Mouse (Mus musculus) thymus, postnatal 10 days (tissue): ENCODE measurements at regions not wholly inside any gene's neighbourhood (a gene's known extent, or its start where the extent isn't known, plus 50 kb on each side); places are given as distances from the start of the nearest gene placed in this dataset.

Experiments
- DNase-seq, 2 experiments: peaks; one replicate each; pipeline ENCODE4 v3.0.0; 2021; ENCODE audit warnings: low spot score in 2 of 2

DNA sequence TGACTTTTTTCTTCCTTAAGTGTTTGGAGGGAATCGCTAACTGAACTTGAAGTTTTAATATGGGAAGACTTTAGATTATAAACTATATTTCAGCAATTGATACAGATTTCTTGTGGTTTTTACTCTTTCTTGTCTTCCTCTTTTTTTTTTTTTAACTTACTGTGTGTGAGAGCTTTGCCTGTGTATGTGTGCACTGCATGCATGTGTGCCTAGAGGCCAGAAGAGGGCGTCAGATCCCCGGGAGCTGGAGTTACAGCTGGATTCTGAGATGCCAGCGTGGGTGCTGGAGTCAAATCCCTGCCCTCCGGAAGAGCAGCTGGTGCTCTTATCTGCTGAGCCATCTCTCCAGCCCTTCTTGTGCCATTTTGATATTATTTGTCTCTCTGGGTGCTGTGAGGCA is 129.6 kb downstream of the Trim33 start:
- DNase-seq: no peak

DNA sequence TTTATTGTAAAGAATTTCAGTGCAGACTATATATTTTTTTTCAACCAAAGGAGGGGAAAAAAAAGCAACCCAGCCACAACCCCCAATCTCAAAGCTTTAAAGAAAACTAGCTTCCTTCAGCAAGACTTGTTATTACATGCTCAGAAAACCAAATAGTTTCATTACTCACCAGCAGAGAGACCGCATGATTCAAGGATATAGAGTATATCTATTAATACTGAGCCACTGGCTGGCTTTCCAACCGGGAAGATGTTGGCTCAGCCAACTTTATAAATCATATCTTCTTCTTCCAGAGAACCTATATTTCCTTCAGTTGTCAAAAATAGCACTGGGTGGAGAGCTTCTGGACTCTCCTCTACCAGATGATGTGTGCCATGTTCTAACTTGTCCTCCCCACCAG is 133.2 kb downstream of the Trim33 start:
- DNase-seq: no peak

DNA sequence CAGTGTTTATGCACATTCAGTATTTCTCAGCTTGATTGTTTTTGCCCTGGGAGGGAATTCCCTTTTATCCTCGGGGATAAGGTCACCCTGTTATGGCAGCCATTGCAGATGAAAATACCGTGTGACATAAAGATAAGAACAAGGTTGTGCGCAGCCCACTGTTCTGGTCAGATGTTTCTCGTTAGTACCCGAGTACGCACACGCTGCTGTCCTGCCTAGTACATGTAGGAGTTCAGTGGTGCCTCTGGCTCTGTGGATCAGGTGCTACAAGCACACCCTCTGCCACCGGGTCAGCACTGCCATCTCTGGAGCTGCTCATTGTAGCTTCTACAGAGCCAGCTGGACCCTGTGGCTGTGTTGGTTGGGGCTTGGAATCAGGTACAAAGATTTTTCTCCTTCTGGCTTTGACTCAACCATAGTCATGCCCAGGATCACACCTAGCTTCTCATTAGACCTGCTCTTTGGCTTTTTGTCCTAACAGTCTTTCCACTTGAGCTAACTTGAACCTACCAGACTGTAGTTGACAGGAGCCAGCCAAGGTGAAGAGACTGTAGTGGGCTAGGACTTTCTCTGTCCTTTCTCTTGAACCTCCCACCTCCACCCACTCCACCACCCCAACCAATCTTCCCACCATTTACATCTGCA is 136.1 kb downstream of the Trim33 start:
- no peak for DNase-seq

- DNase-seq: no peak
Measured at GRCm38 (mm10) chr3:103416296-103416695, 137.2 kb downstream of the Trim33 start.

DNA sequence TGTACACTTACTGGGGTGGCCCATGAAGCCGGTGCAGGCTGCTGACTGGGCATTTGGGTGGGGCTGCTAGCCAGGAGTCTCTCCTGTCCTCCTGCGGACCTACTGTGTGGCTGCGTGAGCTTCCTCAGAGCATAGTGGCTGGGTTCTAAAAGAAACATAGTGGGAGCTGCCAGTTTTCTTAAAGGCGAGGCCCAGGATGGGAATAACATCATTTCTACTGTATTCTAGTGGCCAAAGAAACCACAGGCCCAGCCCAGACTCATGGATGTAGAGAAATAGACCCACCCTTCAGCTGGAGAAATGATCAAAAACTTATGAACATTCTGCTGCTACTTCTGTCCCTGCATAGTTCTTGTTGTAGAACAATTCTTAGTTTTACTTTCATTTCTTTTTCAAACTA is 138.7 kb downstream of the Trim33 start:
- DNase-seq: no peak

- no peak for DNase-seq
Measured at GRCm38 (mm10) chr3:103419761-103420620, 140.9 kb downstream of the Trim33 start.

GRCm38 (mm10) chr3:103420621-103421274 is 141.7 kb downstream of the Trim33 start:
- DNase-seq: no peak

DNA sequence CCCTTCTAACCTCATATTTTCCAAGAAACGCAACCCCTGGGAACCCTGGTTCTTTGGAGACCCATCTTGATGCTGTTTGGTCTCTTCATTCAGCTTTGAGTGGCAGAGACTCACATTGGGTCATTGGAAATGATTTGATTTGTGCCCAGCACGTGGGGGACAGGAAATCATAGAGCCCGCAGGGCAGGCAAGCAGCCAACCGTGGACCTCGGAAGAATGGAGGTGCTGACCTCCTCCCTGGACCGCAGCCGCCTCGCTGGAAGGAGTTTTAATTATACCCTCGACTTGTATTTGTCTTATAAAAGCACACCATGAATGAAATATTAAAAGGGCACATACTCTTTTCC is 142.2 kb downstream of the Trim33 start:
- no peak for DNase-seq

DNA sequence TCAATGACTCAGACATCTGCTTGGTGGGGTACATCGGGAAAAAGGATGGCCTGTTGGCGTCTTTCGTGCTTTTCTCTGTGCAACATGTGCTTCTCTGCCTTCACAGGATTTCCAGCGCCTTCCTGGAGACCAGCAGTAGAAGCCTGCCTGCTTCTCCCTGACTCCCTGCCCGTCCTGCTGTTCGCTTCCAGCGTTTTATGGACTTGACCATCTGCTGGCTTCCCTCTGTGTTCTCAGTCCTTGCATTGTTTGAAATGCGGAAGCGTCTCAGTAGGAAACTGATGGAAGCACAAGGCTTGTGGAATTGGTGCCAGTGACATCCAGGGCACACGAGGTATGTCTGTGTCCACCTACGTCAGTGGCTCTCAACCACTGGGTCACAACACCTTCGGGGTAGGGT is 143.7 kb downstream of the Trim33 start:
- DNase-seq: no peak

- no peak for DNase-seq
Measured at GRCm38 (mm10) chr3:103423290-103423689, 144.2 kb downstream of the Trim33 start.

DNA sequence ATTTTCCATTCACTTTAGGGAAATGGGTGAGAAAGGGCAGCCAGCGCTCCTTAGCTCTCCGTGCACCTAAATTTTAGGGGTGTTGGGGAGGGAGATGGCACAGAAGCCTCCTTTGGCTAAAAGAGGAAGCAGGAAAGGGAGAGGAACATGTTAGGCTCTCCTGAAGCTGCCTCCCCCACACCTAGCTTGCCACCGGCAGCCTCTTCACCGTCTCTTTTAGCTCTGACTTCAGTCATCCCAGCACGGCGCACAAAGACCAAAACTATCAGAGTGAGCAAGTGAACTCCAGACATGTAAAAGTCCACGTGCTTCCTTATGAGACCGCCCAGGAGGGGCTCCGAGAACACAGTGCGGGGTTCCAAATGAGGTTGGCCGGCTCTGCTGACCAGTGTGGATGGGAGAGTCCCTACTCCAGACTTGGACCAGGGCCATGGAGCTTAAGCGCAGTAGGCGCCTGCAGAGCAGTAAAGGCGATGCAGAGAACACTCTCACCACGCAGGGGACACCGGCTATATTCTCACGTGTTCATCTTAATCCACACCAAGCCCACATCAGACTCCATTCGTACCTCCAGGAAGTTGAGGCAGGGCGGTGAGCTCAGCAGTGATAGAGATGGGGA is 146.8 kb downstream of the Trim33 start:
- DNase-seq: no peak

DNA sequence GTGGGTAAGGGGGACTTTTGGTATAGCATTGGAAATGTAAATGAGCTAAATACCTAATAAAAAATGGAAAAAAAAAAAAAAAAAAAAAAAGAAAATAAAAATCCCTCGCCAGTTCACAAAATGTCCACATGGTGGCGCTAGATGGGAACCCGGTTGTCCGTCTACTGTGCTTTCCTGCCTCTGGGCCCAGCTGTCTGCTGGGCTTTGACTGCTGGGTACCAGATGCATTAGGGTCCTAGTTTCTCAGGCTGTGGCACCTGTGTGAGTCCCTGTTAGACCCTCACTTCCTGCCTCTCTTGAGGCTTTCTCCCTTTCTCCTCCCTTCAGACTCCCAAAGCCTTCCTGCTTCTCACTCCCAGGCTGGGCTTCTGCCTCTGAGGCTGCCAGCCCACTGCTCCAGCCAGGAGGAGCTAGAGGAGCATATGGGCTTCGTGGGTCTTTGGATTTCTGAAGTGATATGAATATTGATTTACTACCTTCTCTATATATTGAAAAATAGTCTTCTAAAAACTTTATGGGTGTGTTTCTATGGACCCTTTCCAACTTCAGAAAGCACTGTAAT is 145.7 kb upstream of the Syt6 start:
- peak; percentile 15 to 43 for DNase-seq

DNA sequence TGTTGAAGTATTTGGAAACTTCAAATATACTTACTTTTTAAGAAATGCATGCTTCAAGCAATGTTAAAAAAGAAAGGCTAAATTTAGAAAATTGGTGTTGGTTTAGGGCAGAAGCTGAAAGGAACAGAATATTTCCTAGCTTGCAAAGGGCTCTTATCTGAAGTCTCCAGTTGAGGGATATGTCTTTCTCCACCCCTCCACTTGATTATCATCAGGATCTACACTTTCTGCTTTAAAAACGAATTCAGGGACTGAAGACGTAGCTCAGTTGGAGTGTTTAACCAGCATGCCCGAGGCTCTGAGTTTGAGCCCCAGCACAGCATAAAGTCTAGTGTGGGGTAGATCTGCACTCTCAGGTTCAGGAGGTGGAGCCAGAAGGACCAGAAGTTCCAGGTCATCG is 144.9 kb upstream of the Syt6 start:
- no peak for DNase-seq

GRCm38 (mm10) chr3:103432254-103432653 is 142.8 kb upstream of the Syt6 start:
- DNase-seq: no peak

DNA sequence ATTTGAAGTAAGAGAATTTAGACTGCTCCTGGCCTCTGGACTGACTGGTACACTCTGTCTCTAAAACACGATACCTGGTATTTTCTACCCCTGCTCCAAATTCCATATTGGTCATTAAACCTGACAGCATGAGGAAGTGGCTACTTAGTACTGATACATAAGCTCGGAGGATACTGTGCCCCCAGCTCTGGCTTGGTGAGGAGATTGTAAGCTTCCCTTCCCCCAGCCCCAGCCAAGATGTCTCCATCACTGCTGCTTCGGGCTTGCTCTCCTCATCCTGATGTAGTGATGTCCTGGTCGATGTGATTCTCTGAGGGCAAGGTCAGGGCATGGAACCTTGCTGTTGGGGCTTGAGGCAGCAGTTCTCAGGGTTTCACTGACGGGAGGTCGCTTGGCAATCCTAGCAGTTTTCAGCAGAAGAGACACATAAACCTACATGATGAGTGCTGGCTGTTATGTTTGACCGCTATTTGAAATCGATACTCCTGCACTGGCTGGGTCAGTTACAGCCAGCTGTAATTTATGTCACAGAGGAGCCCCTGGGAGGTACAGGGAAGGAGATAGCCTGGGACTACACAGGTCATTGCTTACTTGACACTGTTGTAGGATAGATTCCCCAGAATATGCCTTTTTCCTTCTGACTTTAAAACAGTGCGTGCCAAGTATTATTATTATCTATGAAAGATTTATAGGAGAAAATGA is 138.0 kb upstream of the Syt6 start:
- no peak for DNase-seq

GRCm38 (mm10) chr3:103438791-103439354 is 136.2 kb upstream of the Syt6 start:
- DNase-seq: peak; percentile 63 to 73

GRCm38 (mm10) chr3:103443247-103443646 is 131.8 kb upstream of the Syt6 start:
- DNase-seq: no peak

DNA sequence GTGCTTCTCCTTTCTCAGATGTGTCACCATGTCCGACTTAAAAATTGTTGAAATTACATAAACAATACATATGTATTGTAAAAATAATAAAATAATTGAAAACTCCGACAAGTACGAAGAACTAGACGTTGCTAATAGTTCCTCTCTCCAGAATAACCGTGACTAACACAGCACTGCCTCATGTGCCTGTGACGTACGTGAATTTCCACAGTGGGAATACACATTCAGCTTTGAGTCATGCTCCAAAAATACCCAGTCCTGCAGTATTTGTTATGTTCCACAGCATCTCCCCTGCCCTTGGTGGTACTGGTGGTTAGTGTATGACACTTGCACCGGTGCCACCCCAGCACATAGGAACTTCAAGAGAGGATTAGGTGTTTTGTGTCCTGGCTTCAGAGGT is 129.2 kb upstream of the Syt6 start:
- no peak for DNase-seq

DNA sequence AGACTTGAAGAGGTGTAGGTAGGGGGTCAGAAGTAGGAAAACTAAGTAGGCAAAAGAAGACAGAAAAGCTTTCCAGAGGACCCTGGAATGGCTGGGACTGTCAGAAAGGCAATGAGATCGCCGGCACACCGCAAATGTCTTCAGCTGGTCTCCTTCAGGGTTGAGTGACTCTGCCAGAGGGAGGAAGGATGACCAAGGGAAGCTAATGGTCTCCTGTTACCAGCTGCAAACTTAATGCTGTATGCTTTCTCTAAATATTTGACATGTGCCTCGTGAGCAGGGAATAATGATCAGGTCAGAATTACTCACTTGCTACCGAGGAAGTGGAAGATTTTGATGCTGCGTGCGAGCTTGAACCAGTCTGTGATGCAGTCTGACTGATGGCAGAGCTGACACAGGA is 125.2 kb upstream of the Syt6 start:
- no peak for DNase-seq

DNA sequence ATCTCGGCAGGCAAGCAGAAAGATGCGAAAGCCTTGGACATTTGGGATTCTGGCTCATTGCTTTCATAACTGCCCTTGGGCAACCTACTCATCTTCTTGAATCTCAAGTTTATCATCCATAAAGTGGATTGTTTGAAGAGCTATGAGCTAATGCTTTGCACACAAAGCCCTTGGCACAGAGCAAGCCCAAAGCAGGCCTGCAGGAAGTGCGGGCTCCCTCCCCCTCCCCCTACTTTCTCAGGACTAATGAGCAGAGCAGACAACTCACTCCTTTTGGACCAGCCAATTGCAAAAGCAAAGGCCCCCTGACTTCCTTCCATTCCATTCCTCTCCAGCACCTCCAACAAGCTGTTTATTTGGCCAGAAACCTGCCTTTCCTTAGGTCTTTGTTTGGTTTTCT is 123.1 kb upstream of the Syt6 start:
- DNase-seq: no peak

DNA sequence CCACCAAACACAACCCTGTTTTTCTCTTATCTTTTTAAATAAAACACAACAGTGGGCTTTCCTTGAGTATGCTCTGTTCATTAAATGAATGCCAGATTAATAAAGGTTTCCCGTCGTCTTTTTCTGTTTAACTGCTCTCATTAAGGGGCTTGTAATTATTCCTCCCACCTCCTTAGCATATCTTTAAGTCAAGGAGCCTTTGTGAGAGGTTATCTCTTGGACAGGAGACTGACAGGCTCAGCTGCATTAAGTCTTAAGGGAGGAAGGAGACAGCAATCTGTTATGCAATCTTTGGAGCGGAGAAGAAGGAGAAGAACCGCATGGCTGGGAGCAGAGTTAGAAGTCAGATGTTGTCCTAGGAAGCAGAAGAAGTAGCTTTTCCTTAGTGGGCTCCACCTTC is 111.3 kb upstream of the Syt6 start:
- no peak for DNase-seq
